Mouse (Mus musculus) R1 (cell line): ENCODE data around the gene Cst3.
A peak's percentile ranks its signal among the peaks of the same experiment; 100 is the strongest.

ENCODE experiments used
- DNase-seq: peaks from one replicate; pipeline ENCODE4 v3.0.0-alpha.2; 2018; ENCODE audit warnings: low read depth, low spot score

The Cst3 gene

GRCm38 (mm10) chr2:148875335-148875811 lies at the start of gene Cst3:
TSS of gene Cst3 (minus strand) at chr2:148875692.
- peak; percentile 94 for DNase-seq

- DNase-seq, result peak; percentile 57
These were observed 26.8 kb upstream of the Cst3 start for GRCm38 (mm10) chr2:148902286-148902685.

GRCm38 (mm10) chr2:148900305-148900704 lies 24.8 kb upstream of the Cst3 start:
- DNase-seq, result peak; percentile 18

GRCm38 (mm10) chr2:148896219-148896618 lies 20.7 kb upstream of the Cst3 start:
- no peak for DNase-seq

GRCm38 (mm10) chr2:148893107-148893506 lies 17.6 kb upstream of the Cst3 start:
- no peak for DNase-seq

GRCm38 (mm10) chr2:148890021-148890851 lies 14.7 kb upstream of the Cst3 start:
- DNase-seq, result no peak

GRCm38 (mm10) chr2:148889331-148890010 lies 14.0 kb upstream of the Cst3 start:
- peak; percentile 10 for DNase-seq

GRCm38 (mm10) chr2:148888872-148889271 lies 13.4 kb upstream of the Cst3 start:
- DNase-seq, result no peak

GRCm38 (mm10) chr2:148884738-148885137 lies 9.2 kb upstream of the Cst3 start:
- DNase-seq, result peak; percentile 26

- DNase-seq, result peak; percentile 43
These were observed 3.7 kb upstream of the Cst3 start for GRCm38 (mm10) chr2:148879199-148879598.

- DNase-seq, result peak; percentile 56
These were observed 3.2 kb upstream of the Cst3 start for GRCm38 (mm10) chr2:148878641-148879130.

- DNase-seq, result no peak
These were observed 1.7 kb upstream of the Cst3 start for GRCm38 (mm10) chr2:148877016-148877770.

- DNase-seq, result peak; percentile 91
These were observed 716 bp downstream of the Cst3 start for GRCm38 (mm10) chr2:148874617-148875334.

GRCm38 (mm10) chr2:148874224-148874616 lies 1.3 kb downstream of the Cst3 start:
- DNase-seq, result no peak

GRCm38 (mm10) chr2:148872860-148873259 lies 2.6 kb downstream of the Cst3 start:
- DNase-seq, result no peak

- no peak for DNase-seq
These were observed 5.0 kb downstream of the Cst3 start for GRCm38 (mm10) chr2:148870526-148870925.

GRCm38 (mm10) chr2:148868959-148869358 lies 6.5 kb downstream of the Cst3 start:
- DNase-seq, result no peak

- DNase-seq, result no peak
These were observed 10.5 kb downstream of the Cst3 start, which contains the start of gene 9230104L09Rik for GRCm38 (mm10) chr2:148864966-148865365. TSS of gene 9230104L09Rik (minus strand) at chr2:148865038.

- no peak for DNase-seq
These were observed 13.8 kb downstream of the Cst3 start for GRCm38 (mm10) chr2:148861693-148862092.

- no peak for DNase-seq
These were observed 14.5 kb downstream of the Cst3 start for GRCm38 (mm10) chr2:148860993-148861392.

GRCm38 (mm10) chr2:148857506-148857905 lies 18.0 kb downstream of the Cst3 start:
- DNase-seq, result no peak
